Mouse (Mus musculus): Measurements from ENCODE around the gene Ctag2. TPM values are rescaled to one million over a fixed set of nuclear protein-coding genes. Genes with fewer than 3 reads are reported as not detected.

Gene Ctag2
- polyA plus RNA-seq (2014; fragmentation: Nextera tagmentation; extraction: Ambion mirVana) = not detected in 2 replicates

DNA sequence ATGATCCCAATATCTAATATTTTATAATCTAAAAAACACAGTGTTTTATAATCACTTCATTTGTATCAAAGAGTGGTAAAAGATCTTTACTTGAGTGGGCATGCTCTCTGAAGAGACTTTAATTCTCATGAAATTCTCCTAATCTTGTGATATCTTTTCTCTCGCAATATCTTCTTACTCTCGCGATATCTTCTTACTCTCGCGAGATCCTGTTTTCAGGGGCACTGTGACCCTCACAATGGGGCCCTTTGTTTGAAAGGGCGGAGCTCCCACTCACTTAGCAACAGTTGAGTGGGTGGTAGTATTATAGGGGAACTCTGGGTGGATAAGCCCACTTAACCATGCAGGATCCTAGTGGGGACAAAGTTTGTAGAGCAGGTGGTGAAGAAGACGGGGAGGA is at the start of gene Ctag2:
Gene Ctag2, plus strand, starts transcription at position 301 of the 400 bp plus-strand sequence.
- no peaks in the 10 kb centered on the region for H3K4me1 ChIP-seq (replicated peaks; ENCODE audit: control insufficient read depth, insufficient read depth, low read length)
- 89% methylated on average over 7 of the region's 7 CpGs for WGBS
- no peak for ATAC-seq (replicated peaks; ENCODE audit: low FRiP score)
- DNase-seq (ENCODE audit: low spot score) = no peak
- H3K9me3 ChIP-seq (ENCODE audit: control insufficient read depth, low read length) = no peaks in the 10 kb centered on the region
- H3K4me2 ChIP-seq (ENCODE audit: low read depth, low read length, severe bottlenecking) = no peak within 1 kb of the TSS
- no peak within 1 kb of the TSS for H3K9ac ChIP-seq (ENCODE audit: low read length)
- no peaks in the 10 kb centered on the region for H3K27me3 ChIP-seq (ENCODE audit: control insufficient read depth, insufficient read depth, low read length)
- H3K27ac ChIP-seq (ENCODE audit: low read depth, low read length) = no peak within 1 kb of the TSS
- H3K36me3 ChIP-seq (ENCODE audit: control insufficient read depth, insufficient read depth, low read length) = no peaks in the 10 kb centered on the region
- no peak within 1 kb of the TSS for H3K4me3 ChIP-seq (ENCODE audit: low read depth, low read length)

Data from forebrain, embryonic 11.5 days (tissue).